Mouse (Mus musculus): ENCODE measurements at regions not wholly inside any gene's neighbourhood (a gene's known extent, or its start where the extent isn't known, plus 50 kb on each side); places are given as distances from the start of the nearest gene placed in this dataset.

DNA sequence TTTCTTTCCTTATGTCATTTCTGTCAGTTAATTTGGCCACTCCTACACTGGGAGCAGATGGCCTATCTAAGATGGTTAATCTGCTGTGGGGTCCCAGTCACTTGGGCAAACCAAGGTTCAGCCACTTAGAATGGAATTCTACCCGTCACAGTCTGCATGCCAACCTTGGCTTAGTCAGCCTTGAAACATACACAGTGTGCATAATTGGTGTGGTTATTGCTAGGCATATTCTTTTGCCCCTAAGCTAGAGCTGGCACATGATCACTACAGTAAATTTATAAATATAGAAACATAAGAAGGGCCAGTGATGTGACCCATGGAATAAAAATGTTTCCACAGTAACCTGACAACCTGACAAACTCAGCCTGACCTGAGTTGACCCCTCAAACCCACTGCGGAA is 130.7 kb upstream of the Pgrmc2 start:
- DNase-seq: no peak

DNA sequence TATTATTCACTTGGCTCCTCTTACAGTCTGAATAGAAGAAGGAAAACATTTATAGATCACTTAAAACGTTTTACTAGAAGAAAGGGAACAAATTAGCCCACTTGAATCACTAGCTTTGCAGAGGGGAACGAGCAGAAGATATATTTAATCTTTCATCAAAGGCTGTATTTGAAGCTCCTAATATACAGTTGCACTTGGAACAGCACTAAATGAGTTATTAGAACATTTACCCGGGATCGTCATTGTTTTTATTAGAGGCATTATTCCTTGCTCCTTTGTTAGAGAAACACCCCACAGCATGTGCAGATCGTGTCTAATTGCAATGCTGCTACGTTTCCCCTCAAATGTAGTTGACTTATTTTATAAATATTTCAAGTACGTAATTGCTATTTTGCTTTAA is 127.5 kb upstream of the Pgrmc2 start:
- DNase-seq: no peak

DNA sequence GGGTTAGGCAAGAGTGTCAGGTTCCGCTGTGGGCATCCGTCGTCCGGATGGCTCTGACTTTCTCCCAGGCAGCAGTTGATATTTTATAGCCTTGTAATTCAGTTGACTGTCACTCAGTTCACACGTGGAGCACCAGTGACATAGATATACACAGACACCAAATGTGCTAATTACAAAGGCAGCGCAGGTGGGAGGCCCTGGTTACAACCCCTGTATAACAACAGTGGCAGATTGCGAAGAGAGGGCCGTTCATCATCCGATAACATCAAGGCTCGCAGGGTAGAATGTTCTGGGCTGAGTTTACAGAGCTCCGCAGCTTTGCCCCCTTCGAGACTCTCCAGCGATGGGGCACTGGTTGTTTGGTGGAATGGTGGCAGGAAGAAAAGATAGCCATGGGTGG is 120.0 kb upstream of the Pgrmc2 start:
- DNase-seq: no peak

DNA sequence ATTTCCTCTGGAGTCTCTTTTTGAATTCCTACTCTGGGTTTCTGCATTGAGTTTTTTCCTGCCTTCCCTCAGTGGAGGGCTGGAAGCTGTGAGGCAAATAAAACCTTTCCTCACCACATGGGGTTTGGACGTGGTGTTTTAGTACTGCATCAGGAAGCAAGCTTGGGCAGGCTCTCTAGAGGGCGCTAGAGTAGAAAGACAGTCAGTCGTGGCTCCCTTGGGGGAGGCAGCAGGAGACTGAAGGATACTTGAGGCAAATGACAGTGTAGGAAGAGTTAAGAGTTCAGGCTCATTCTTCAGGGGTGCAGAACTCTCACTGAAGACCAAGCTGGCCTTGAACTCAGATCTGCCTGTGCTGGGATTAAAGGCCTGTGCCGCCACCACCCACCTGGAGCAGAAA is 118.9 kb upstream of the Pgrmc2 start:
- peak; percentile 10 to 14 for DNase-seq

DNA sequence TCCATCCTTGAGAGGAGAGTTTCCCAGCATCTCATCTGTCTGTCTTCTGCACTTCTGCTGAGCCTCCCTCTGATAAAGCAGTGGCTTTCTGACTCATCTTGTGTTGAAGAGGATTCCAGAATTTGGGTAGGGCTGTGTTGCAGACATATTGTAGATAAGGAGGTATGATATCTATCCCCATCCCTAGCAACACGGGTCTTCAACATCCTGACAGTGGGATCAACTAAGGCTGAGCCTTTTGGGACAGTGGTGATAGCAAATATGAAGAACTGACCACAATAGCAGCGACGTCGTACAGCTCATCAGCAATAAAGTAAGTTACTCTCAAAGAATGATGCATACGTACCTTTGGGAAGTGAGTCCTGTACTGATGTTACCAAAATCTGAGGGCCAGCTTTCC is 117.2 kb upstream of the Pgrmc2 start:
- no peak for DNase-seq

DNA sequence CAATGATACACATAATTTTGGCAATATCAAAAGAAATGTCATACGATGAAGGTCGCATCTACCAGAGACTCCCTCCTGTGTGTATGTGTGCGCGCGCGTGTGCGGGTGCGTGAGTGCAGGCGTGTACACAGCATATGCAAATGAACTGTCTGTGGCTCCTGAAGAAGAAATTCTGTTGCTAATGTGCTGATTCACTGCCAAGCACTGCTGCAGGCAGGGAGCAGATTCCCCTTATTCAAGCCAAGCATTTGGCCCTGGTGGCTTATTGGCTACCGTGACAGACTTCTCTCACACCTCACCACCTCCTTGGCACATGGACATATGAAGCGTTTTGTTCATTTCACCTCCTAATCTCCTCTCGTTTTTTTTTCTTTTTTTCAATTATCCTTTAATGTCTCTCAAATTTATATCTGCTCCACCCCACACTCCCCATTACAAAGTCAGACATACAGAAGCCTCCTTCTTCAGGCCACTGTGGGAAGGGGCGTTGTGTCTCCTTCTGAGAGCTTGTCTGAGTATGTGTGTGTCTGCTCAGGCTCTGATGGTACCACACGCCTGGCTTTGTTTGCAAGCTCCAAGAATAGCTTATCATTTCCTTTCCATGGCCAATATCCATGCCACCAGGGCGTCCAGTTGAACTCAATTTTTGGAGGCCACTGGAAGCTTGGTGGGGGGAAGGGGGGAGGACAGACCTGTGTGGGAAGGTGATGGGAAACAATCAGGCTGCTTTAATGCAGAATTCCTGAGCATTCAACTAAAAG is 115.5 kb upstream of the Pgrmc2 start:
- DNase-seq: no peak

DNA sequence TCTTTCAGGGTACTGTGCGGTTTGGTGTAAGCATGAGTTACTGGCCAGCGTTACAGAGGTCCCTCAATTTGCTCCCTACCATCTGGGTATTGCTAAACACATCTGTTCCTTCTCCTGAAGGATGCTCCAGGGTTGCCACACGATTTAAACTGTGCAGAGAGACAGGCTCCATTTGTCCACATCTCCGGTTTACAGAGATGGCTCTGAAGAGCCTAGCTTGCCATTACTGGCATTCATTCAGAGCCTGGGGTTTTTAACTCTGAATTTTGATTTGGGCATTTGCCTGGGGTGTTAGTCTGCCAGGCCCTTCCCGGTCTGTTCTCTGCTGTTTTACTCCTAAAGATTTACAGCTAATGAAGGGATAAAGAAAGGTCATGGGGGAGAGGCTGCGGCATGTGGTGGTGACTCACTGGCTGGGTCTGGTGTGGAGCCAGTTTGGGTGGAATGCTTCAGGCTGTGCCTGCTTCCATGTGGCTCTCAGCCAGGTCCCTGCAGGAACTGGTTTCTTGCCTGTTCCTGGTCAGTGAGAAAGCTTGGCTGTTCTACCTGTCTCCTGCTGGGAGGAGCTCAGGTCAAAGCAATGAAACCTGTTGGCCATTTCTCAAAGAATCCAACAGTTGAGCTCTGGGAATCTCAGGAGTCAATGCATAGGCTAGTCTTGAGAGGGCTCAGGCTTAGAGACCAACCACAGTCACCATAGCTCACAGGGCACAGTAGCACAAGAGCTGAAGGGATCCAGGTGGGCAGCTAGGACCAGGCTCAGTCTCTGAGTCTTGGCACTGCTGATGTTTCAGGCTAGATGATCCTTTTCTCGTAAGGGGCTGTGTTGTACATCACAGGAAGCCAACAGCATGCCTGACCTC is 112.5 kb upstream of the Pgrmc2 start:
- no peak for DNase-seq

DNA sequence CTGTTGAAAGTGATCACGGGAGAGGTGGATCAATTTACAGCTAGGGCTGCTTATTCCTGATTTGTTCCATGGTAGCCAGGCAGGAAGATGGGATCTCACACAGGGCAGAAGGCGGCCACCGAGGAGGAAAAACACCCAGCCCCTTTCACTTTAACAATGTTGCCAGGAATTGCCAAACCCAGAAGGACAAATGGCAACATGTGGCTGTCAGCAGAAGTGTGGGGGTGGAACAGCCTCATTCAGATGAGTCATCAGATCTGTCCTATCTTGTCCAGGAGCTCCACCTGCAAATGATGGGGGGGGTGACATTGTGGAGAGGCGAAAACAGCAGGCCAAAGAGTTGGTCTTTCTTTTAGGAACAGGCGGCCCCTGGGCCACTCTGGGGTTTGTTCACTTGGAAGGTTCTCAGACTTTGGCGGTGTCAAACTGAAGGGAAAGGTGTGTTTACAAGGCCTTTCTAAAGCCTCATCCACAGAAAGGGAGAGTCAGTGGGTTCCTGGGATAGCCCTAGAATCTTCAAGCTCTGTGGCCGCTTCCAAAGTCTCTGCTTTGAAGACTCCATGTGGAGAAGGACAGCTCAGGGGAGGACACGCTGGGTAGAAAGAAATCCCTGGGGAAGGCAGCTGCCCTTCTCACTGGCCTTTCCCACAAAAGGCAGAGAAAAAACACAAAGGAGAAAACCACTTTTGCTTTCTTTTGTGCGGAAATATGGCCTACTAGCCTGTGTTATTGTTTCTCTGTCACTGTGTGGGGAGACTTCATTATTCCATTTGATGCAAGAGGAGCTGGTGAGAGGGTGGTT is 111.7 kb upstream of the Pgrmc2 start:
- no peak for DNase-seq

DNA sequence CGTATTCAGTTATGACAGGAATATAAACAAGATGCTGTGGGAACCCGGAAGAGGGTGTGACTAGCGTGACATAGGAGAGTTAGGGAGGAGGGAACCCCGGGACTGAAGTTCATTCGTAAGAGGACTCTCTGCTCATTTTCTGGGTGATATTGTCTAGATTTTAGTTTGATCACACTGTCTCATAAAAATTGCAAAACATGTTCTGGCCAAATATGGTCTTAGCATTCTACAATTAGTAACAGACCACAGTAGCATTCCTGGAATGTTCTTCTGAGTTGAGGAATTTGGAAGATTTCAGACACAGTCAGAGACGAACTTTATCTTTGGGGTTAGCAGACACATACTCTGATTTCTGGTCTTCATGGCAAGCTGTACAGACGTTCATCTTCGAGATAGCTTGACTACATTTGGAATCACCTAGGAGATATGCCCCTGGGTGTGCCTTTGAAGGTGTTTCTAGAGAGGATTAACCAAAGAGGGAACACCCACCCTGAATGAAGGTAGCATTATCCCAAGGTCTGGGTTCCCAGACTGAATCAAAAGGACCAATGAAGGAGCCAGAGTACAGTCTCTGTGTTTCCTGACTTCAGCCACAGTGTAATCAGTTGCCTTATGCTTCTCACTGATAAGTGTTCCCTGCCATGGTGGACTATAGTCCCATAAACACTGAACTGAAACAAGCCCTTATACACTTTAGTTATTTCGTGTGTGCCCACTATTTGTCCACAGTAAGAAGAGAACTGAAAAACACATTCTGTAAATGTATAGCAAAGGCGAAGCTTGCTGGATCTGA is 102.7 kb upstream of the Pgrmc2 start:
- no peak for DNase-seq

DNA sequence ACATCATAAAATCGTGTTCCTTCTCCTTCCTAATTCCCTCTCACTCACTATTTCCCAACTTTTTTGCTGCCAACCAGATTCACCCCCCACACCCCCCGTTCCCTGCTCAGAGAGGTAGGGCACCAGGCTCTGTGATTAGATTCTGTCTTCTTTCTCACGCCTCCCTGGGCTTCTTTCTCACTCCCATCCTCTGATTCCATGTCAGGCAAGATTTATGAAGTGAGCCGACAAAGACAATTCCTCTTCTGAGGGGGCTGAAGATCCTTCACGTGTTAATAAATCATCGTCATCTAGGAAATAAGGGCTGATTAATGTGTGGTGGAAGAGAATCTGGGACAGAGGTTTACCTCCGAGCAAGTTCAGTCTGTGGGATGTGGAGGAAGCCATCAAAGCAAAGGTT is 101.5 kb upstream of the Pgrmc2 start:
- DNase-seq: no peak

DNA sequence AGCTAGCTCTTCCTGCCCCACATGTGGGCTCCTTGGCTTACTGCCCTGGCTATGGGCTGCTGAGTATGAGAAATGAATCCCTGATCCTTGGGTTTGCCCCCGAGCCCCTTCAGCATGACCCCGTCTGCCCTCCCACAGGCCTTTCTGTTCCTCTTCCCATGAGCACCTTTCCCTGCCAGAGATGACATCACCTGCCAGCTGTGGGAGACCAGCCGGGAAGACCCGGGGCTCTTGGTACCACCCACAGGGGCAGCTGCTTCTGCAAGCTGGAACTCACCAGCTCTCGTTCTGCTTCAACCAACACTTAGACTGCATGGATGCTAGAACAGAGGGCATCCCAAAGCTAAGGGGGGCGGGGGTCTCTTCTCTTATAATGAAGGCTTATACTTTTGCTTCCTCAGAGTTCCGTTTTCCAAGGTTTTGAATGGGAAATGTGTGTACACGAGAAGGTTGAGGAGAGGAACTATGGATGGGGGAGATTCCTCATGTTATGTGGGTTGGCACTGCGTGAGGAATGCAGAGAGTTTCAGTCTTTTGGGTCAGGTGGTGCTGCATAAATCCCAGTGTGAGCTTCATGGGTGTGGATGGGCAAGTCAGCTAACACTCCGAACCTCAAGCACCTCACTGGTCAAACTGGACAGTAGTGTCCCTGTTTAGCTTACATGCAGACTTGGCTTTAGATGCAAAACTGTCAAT is 100.2 kb upstream of the Pgrmc2 start:
- no peak for DNase-seq

DNA sequence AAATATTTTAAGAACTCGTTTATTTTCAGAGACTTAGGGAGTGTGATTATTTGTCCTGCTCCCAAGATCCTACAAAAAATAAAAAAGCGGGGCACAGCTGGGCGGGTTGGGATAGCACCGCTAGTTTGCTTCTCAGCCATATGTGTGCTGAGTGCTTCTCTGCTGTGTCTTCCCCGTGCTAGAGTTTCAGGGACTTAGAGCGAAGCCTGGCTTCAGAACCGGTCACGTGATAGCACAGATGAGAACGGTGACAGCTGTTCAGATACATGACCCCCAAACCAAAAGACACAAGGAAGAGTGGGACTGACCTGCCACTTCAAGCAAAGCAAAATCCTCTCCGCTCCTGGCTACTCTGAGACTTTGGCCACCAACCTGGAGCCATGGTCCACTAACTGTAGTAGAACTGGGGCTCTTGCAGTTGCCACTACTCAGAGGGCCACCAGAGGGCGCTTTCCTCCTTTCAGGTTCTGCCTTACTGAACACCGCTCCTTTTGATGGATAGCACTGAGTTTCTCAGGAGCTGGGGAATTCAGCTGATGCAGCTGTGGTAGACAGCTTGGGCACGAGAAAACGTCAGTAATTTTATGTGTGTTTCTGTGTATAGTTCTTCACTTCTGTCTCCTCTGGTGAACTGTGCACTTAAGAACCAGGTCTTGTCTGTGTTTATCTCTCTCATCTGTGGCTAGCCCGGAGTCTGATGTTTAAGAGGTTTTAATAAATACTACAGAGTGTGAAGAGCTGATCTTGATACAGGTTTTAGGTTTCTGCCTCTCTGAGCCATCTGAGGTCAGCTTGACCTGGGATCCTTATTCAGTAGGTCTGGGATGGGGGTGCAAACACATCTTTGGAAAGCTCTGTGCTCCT is 99.4 kb upstream of the Pgrmc2 start:
- DNase-seq: peak; percentile 76

DNA sequence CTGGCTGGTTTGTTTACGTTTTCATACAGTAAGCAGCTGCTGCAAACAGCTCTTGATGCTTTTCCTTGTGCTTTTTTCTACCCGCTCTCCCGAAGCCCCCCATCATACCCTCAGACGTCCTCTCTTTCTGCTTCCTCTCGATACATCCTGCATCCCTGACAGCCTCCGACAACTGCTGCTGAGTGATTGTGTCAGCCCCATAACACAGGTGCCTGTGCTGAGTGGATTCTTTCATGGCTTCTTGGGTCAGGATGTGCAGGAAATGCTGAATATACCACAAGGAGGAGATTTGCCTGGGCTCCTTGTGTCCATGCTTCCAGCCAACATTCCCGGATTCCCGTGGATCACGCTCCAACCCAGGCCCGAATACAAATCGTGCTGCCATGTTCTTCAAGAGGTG is 98.6 kb upstream of the Pgrmc2 start:
- no peak for DNase-seq

DNA sequence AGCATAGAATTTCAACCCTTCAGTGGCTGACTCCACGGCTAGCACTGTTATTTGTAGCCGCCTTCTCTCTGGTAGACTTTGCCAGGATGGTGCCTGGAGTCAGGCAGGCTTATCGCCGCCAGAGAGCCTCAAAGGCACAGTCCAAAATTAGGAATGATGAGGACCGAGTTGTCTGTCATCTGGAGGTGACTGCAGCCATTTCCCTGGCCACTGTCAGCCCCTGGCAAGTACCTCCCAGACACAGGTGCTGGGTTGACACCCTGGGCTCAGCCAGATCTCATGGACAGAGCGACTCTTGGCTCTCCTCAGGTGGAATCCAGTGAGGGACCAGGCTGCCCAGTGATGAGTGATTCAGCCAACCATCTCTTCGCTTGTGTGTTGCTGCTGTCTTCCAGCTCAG is 98.1 kb upstream of the Pgrmc2 start:
- no peak for DNase-seq

DNA sequence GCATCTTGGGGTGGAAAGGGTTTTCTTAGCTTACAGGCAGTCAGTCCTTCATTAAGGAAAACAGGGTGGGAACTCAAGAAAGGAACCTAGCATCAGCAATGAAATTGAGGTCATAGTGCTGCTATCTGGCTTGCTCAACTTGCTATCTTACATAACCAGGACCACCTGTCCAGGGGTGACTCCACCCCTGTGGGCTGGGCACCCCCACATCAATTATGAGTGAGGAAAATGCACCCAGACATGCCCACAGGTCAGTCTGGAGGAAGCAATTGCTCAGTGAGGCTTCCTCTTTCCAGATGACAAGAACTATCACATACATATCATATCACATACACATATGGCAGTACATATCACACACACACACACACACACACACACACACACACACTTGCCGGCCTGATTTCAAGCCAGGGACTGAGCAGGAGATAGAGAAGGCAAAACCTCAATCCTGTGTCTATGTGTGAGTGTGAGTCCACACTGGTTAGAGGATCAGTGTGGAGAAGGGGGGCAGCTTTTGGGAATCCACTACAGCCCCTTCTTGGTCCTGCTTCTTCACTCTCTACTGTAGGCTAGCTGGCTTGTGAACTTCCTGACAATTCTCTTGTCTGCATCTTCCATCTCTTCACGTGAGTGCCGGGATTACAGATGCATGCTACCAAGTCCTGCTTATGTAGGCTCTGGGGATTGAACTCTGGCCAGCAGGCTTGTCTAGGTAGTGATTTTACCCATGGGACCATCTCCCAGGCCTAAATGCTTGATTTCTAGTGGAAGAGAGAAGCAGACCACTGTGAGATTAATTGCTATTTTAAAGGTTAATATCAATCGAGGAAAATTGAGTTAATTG is 96.4 kb upstream of the Pgrmc2 start:
- no peak for DNase-seq

DNA sequence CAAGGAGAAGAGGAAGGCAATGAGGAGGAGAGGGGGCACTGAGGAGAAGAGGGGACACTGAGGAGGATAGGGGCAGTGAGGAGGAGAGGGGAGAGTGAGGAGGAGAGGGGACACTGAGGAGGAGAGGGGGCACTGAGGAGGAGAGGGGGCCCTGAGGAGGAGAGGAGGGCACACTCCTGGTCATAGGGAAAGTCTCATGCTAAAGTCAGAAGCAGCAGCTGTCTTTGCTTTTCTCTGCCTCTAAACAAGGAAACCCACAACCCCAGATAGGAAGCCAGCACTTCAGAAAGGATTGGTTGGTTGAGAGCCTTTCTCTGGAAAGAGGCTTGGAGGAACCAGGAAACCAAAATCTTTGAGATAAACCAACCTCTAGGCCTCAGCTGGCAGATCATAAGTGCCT is 94.3 kb upstream of the Pgrmc2 start:
- no peak for DNase-seq

DNA sequence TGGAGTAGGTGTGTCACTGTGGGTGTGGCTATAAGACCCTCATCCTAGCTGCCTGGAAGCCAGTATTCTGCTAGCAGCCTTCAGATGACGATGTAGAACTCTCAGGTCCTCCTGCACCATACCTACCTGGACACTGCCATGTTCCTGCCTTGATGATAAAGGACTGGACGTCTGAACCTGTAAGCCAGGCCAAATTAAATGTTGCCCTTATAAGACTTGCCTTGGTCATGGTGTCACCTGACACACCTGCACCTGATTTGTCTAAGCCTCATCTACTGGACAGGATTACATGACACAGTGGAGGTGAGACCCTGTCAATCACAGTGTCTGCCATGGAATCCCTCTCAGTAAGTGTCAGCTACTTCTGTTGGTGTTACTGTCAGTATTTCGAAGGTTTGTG is 92.5 kb upstream of the Pgrmc2 start:
- no peak for DNase-seq

DNA sequence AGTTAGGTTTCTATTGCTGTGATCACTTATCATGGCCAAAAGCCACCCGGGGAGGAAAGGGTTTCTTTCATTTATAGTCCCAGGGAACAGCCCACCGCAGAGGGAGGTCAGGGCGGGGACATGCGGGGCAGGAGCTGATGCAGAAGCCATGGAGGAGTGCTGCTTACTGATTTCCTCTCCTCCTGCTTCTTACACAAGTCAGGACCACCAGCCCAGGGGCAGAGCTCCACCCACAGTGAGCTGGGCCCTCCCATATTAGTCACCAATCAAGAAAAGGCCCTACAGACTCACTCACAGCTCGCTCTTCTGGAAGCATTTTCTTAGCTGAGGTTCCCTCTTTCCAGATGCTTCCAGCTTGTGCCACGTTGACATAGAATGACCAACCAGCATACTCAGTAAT is 90.7 kb upstream of the Pgrmc2 start:
- no peak for DNase-seq

DNA sequence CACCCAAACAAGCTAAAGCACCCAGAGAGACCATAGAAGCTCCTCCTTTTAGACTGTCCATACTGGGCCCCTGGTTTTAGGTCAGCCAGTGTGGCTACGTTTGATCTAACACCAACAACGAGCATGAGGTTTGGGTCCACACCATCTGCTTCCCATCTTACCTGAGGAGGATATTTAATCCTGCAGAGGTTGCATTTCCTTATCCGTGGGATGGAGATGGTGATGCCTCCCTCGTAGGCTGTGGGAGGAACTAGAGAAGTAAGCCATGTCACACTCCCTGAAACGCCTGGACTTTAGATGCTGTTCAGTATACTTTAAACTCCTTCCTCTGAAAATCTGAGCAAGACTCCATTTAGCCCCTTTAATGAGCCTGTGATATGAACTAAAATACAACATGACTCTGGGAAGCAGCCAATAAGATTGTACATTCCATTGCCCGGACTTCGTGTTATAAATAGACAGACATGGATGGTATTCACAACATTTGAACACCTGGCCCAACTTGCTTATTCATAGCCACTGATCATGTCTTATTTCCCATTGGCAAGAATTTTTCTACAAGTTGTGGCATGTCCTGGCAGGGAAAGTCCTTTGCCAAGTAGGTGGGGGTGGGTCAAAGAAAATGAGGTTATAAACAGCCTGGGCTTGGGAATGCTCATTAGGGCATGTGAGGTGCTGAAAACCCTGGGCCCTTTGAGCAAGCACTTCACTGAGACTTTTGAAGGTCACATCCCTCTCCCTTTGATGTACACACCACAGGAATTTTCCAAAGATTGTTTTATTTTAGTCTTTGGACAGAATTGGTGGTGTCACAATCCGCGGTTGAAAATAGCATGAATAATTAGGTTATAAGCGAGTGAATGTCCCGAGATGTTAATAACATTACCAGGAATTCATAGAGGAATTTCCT is 89.7 kb upstream of the Pgrmc2 start:
- no peak for DNase-seq

Data from B cell, adult 2 months (primary cell).